Mouse (Mus musculus) hindbrain, postnatal 0 days (tissue): ENCODE measurements around the gene Atp5d. TPM values are rescaled to one million over a fixed set of nuclear protein-coding genes. Genes with fewer than 3 reads are reported as not detected.
A peak's percentile ranks its signal among the peaks of the same experiment; 100 is the strongest.

Source experiments
- ATAC-seq: fragments of 200-750 bp; cut with Nextera tagmentation; 2 replicates; pipeline ENCODE4 v1.8.0; 2017; ENCODE audit warnings: mild to moderate bottlenecking, moderate TSS enrichment, moderate library complexity
- DNase-seq: peaks from one replicate; pipeline ENCODE4 v3.0.0-alpha.2; 2015; ENCODE audit warnings: low spot score
- H3K27ac ChIP-seq: fragments of 300-500 bp; sonication (generic); 2 replicates; pipeline ENCODE4 v1.5.1; 2014; ENCODE audit warnings: mild to moderate bottlenecking
- H3K27me3 ChIP-seq: fragments of 300-500 bp; sonication (generic); 2 replicates; pipeline ENCODE4 v1.6.1; 2014; ENCODE audit warnings: low read length, mixed read lengths; ENCODE audit not compliant: insufficient read depth
- H3K36me3 ChIP-seq: fragments of 300-500 bp; sonication (generic); 2 replicates; pipeline ENCODE4 v1.6.1; 2014; ENCODE audit warnings: low read length, mixed read lengths; ENCODE audit not compliant: insufficient read depth
- H3K4me1 ChIP-seq: fragments of 300-500 bp; sonication (generic); 2 replicates; pipeline ENCODE4 v1.6.1; 2014; ENCODE audit warnings: antibody characterized with exemption, low read length, mixed read lengths; ENCODE audit not compliant: insufficient read depth
- H3K4me2 ChIP-seq: fragments of 300-500 bp; sonication (generic); 2 replicates; pipeline ENCODE4 v1.6.1; 2014; ENCODE audit warnings: low read depth, mild to moderate bottlenecking, low read length, moderate library complexity, mixed read lengths
- H3K4me3 ChIP-seq: fragments of 300-500 bp; sonication (generic); 2 replicates; pipeline ENCODE4 v1.5.1; 2014; ENCODE audit warnings: low read length
- H3K9ac ChIP-seq: fragments of 300-500 bp; sonication (generic); replicated peaks from 2 replicates; pipeline ENCODE4 v1.6.1; 2014; ENCODE audit warnings: mild to moderate bottlenecking, low read length, moderate library complexity, mixed read lengths
- H3K9me3 ChIP-seq: fragments of 300-500 bp; sonication (generic); 2 replicates; pipeline ENCODE4 v1.6.1; 2016; ENCODE audit warnings: low read length, mixed read lengths
- CTCF ChIP-seq: IDR thresholded peaks from 2 replicates; pipeline ENCODE4 v1.5.1; 2016; ENCODE audit warnings: antibody characterized with exemption, control low read depth, low read depth
- WGBS: fragments of 180-500 bp; shearing (Covaris S2); extraction: QIAGEN DNeasy Blood & Tissue Kit; methylation state at CpG from one replicate; pipeline ENCODE4 v1.1.7; 2014; 5-methylcytosine and 5-hydroxymethylcytosine counted together
- polyA plus RNA-seq: library from polyadenylated mRNA; unstranded; fragments of >200 nt; fragmentation: Nextera tagmentation; extraction: Ambion mirVana; gene quantifications from 2 replicates; pipeline ENCODE4 v1.2.1, GENCODE M21; 2015
- total RNA-seq: library from RNA; depleted of rRNA; stranded (reverse); fragments of >200 nt; gene quantifications from 2 replicates; pipeline ENCODE4 v1.2.3, GENCODE M21; 2014

Gene Atp5d
- total and polyA plus RNA-seq, 2 experiments from 2014 or later, result 303 to 736 TPM

GRCm38 (mm10) chr10:80172527-80173292 is 34.3 kb downstream of the Atp5d start, which contains the start of gene 1600002K03Rik:
Gene 1600002K03Rik (plus strand): TSS chr10:80172944.
- H3K4me1 ChIP-seq, result peaks cover 3% of the 10 kb centered on the region
- H3K27me3 ChIP-seq, result no peaks in the 10 kb centered on the region
- DNase-seq (peak; percentile 94), ATAC-seq (peak; percentile 79)
- peak within 1 kb of the TSS; percentile 43 for H3K4me3 ChIP-seq
- H3K4me2 ChIP-seq, result peak within 1 kb of the TSS; percentile 71
- peak within 1 kb of the TSS; percentile 81 for H3K27ac ChIP-seq
- H3K36me3 ChIP-seq, result peaks cover 20% of the 10 kb centered on the region; the same call in 1 of the 2 replicates
- H3K9ac ChIP-seq, result peak within 1 kb of the TSS; percentile 43
- WGBS, result 9% methylated on average over 35 of the region's 35 CpGs
- TF ChIP-seq CTCF, result no peak
- H3K9me3 ChIP-seq, result no peaks in the 10 kb centered on the region

- Histone ChIP-seq H3K4me1 (peaks cover 3% of the 10 kb centered on the region), H3K27ac (no peak overlapping the region; the same call in 1 of the 2 replicates), H3K36me3 (peaks cover 20% of the 10 kb centered on the region; the same call in 1 of the 2 replicates), H3K4me2 (peak overlapping the region; percentile 71), H3K9me3 (no peaks in the 10 kb centered on the region), H3K4me3 (peak overlapping the region; percentile 43), H3K27me3 (no peaks in the 10 kb centered on the region), H3K9ac (peak overlapping the region; percentile 43; the same call in 1 of the 2 replicates)
- ATAC-seq (no peak), DNase-seq (no peak)
- WGBS, result 6% methylated on average over 11 of the region's 11 CpGs
- TF ChIP-seq CTCF, result no peak
Measured at GRCm38 (mm10) chr10:80173358-80173757, 34.9 kb downstream of the Atp5d start.

- WGBS, result 84% methylated on average over 10 of the region's 10 CpGs
- no peak for TF ChIP-seq CTCF
- H3K27me3 ChIP-seq, result no peaks in the 10 kb centered on the region
- no peak for ATAC-seq
- DNase-seq, result no peak
- no peaks in the 10 kb centered on the region for H3K4me1 ChIP-seq
- H3K27ac ChIP-seq, result no peak overlapping the region
- no peak overlapping the region for H3K9ac ChIP-seq
- H3K36me3 ChIP-seq, result peaks cover 20% of the 10 kb centered on the region; the same call in 1 of the 2 replicates
- no peak overlapping the region for H3K4me2 ChIP-seq
- H3K4me3 ChIP-seq, result no peak overlapping the region
- no peaks in the 10 kb centered on the region for H3K9me3 ChIP-seq
Measured at GRCm38 (mm10) chr10:80173955-80174640, 35.7 kb downstream of the Atp5d start.

GRCm38 (mm10) chr10:80174705-80175104 is 36.3 kb downstream of the Atp5d start:
- 51% methylated on average over 2 of the region's 2 CpGs for WGBS
- peak; percentile 61 for TF ChIP-seq CTCF
- Histone ChIP-seq H3K4me2 (no peak overlapping the region), H3K9ac (no peak overlapping the region), H3K4me3 (no peak overlapping the region), H3K9me3 (no peaks in the 10 kb centered on the region), H3K27ac (no peak overlapping the region), H3K27me3 (no peaks in the 10 kb centered on the region), H3K4me1 (no peaks in the 10 kb centered on the region), H3K36me3 (peaks cover 20% of the 10 kb centered on the region; the same call in 1 of the 2 replicates)
- no peak for ATAC-seq
- DNase-seq, result peak; percentile 57

- Histone ChIP-seq H3K27me3 (no peaks in the 10 kb centered on the region), H3K27ac (no peak overlapping the region), H3K4me3 (no peak overlapping the region), H3K9me3 (no peaks in the 10 kb centered on the region), H3K4me2 (no peak overlapping the region), H3K36me3 (peaks cover 12% of the 10 kb centered on the region; the same call in 1 of the 2 replicates), H3K4me1 (0 out of 2 replicates have a peak, but pooled peaks cover 5% of the 10 kb centered on the region), H3K9ac (no peak overlapping the region)
- DNase-seq (peak; percentile 79), ATAC-seq (0 out of 2 replicates have a peak, but pooled peaks have one; percentile 10)
- TF ChIP-seq CTCF, result peak; percentile 79
- 25% methylated on average over 4 of the region's 4 CpGs for WGBS
Measured at GRCm38 (mm10) chr10:80175536-80176269, 37.3 kb downstream of the Atp5d start.

- Histone ChIP-seq H3K9me3 (no peaks in the 10 kb centered on the region), H3K4me1 (0 out of 2 replicates have a peak, but pooled peaks cover 7% of the 10 kb centered on the region), H3K4me3 (no peak overlapping the region), H3K27ac (no peak overlapping the region), H3K9ac (no peak overlapping the region), H3K27me3 (no peaks in the 10 kb centered on the region), H3K4me2 (no peak overlapping the region), H3K36me3 (peaks cover 8% of the 10 kb centered on the region; the same call in 1 of the 2 replicates)
- DNase-seq (no peak), ATAC-seq (no peak)
- 74% methylated on average over 5 of the region's 5 CpGs for WGBS
- no peak for TF ChIP-seq CTCF
Measured at GRCm38 (mm10) chr10:80176270-80176834, 37.9 kb downstream of the Atp5d start.
